Mouse (Mus musculus) large intestine, adult 2 months (tissue): ENCODE results near the gene Letmd1. TPM values are rescaled to one million over a fixed set of nuclear protein-coding genes. Genes with fewer than 3 reads are reported as not detected.

ENCODE experiments used
- DNase-seq: peaks from one replicate; pipeline ENCODE4 v3.0.0-alpha.2; 2012; ENCODE audit warnings: low read depth, low spot score
- WGBS: fragments of 180-500 bp; shearing (Covaris S2); methylation state at CpG from one replicate; pipeline ENCODE4 v1.1.7; 2018; 5-methylcytosine and 5-hydroxymethylcytosine counted together
- polyA plus RNA-seq: library from polyadenylated mRNA; depleted of rRNA; stranded (reverse); fragments of >200 nt; gene quantifications from 2 replicates; pipeline ENCODE4 v1.2.3, GENCODE M21; 2012

The Letmd1 gene
- polyA plus RNA-seq, 1 experiment = 30.1 TPM

- no peak for DNase-seq
- WGBS = 88% methylated on average over 4 of the region's 4 CpGs
Observed at GRCm38 (mm10) chr15:100448572-100448971, 20.3 kb upstream of the Letmd1 start.

GRCm38 (mm10) chr15:100449495-100449894 lies 19.3 kb upstream of the Letmd1 start:
- 88% methylated on average over 3 of the region's 3 CpGs for WGBS
- no peak for DNase-seq

- 58% methylated on average over 16 of the region's 16 CpGs for WGBS
- no peak for DNase-seq
Observed at GRCm38 (mm10) chr15:100451245-100451644, 17.6 kb upstream of the Letmd1 start.

GRCm38 (mm10) chr15:100452486-100452885 lies 16.3 kb upstream of the Letmd1 start:
- WGBS = 61% methylated on average over 11 of the region's 11 CpGs
- no peak for DNase-seq

- no peak for DNase-seq
- 68% methylated on average over 7 of the region's 7 CpGs for WGBS
Observed at GRCm38 (mm10) chr15:100456356-100456991, 12.3 kb upstream of the Letmd1 start.

- peak; percentile 43 for DNase-seq
- WGBS = 5% methylated on average over 17 of the region's 17 CpGs
Observed at GRCm38 (mm10) chr15:100457340-100457739, 11.5 kb upstream of the Letmd1 start.

GRCm38 (mm10) chr15:100458055-100458454 lies 10.8 kb upstream of the Letmd1 start:
- DNase-seq = peak; percentile 51
- 34% methylated on average over 10 of the region's 10 CpGs for WGBS

GRCm38 (mm10) chr15:100460942-100461341 lies 7.9 kb upstream of the Letmd1 start:
- WGBS = 8% methylated on average over 12 of the region's 12 CpGs
- peak; percentile 45 for DNase-seq

- WGBS = 70% methylated on average over 9 of the region's 9 CpGs
- DNase-seq = no peak
Observed at GRCm38 (mm10) chr15:100461646-100462045, 7.2 kb upstream of the Letmd1 start.

- 54% methylated on average over 5 of the region's 5 CpGs for WGBS
- no peak for DNase-seq
Observed at GRCm38 (mm10) chr15:100462086-100462485, 6.7 kb upstream of the Letmd1 start.

- DNase-seq = peak; percentile 47
- WGBS = 12% methylated on average over 6 of the region's 6 CpGs
Observed at GRCm38 (mm10) chr15:100463712-100464111, 5.1 kb upstream of the Letmd1 start.

- 33% methylated on average over 2 of the region's 2 CpGs for WGBS
- no peak for DNase-seq
Observed at GRCm38 (mm10) chr15:100465432-100465831, 3.4 kb upstream of the Letmd1 start.

- 30% methylated on average over 8 of the region's 8 CpGs for WGBS
- DNase-seq = no peak
Observed at GRCm38 (mm10) chr15:100467738-100468137, 1.1 kb upstream of the Letmd1 start.

- WGBS = 1% methylated on average over 19 of the region's 19 CpGs
- no peak for DNase-seq
Observed at GRCm38 (mm10) chr15:100469189-100469545, 344 bp downstream of the Letmd1 start.

GRCm38 (mm10) chr15:100470037-100470436 lies 1.2 kb downstream of the Letmd1 start:
- 61% methylated on average over 10 of the region's 10 CpGs for WGBS
- no peak for DNase-seq

GRCm38 (mm10) chr15:100473926-100474503 lies 5.2 kb downstream of the Letmd1 start:
- no peak for DNase-seq

GRCm38 (mm10) chr15:100478351-100478750 lies 9.5 kb downstream of the Letmd1 start:
- 62% methylated on average over 10 of the region's 10 CpGs for WGBS
- no peak for DNase-seq

More at GRCm38 (mm10) chr15:100473926-100474503, 5.2 kb downstream of the Letmd1 start:
- WGBS = 81% methylated on average over 7 of the region's 7 CpGs

- whole genome bisulfite sequencing = 83% methylated on average over 4 of the region's 4 CpGs
- DNase-seq = no peak
Observed at GRCm38 (mm10) chr15:100478925-100479324, 10.1 kb downstream of the Letmd1 start.

- no peak for DNase-seq
- 76% methylated on average over 3 of the region's 3 CpGs for WGBS
Observed at GRCm38 (mm10) chr15:100485576-100485975, 16.8 kb downstream of the Letmd1 start.

- no peak for DNase-seq
- 82% methylated on average over 7 of the region's 7 CpGs for WGBS
Observed at GRCm38 (mm10) chr15:100486450-100486849, 17.6 kb downstream of the Letmd1 start.

GRCm38 (mm10) chr15:100487050-100487449 lies 18.2 kb downstream of the Letmd1 start:
- DNase-seq = no peak
- WGBS = 75% methylated on average over 2 of the region's 2 CpGs
